Mouse (Mus musculus): Measurements from ENCODE around the gene Rbx1. TPM values are rescaled to one million over a fixed set of nuclear protein-coding genes. Genes with fewer than 3 reads are reported as not detected.
"Not testable (repeated sequence)": the region's sequence is repeated elsewhere in the genome, so short reads cannot be mapped to it uniquely, and the experiment has no call there.

Gene Rbx1
- polyA plus RNA-seq, 1 experiment = 17.7 TPM

DNA sequence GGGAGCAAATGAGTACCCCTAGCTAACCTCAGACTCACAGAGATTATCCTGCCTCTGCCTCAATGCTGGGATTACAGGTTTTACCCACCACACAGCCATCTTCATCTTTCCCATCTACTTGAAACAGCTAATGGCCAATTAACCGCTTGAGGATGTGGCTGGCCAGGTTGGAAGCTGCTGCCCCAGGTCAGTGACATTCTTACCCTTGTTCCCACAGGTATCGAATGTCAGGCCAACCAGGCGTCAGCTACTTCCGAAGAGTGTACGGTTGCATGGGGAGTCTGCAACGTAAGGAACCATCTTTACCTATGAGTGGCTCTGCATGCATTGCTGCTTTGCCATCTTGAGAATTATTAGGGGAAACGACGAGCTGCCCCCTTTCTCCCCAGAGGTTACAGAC lies 4.6 kb downstream of the Rbx1 start:
- no peaks in the 10 kb centered on the region for H3K27me3 ChIP-seq (ENCODE audit: control insufficient read depth, insufficient read depth, low read length)
- H3K36me3 ChIP-seq (ENCODE audit: control insufficient read depth, insufficient read depth, low read length) = peaks cover 46% of the 10 kb centered on the region
- no peaks in the 10 kb centered on the region for H3K4me1 ChIP-seq (ENCODE audit: control insufficient read depth, insufficient read depth, insufficient read length, low read length)

DNA sequence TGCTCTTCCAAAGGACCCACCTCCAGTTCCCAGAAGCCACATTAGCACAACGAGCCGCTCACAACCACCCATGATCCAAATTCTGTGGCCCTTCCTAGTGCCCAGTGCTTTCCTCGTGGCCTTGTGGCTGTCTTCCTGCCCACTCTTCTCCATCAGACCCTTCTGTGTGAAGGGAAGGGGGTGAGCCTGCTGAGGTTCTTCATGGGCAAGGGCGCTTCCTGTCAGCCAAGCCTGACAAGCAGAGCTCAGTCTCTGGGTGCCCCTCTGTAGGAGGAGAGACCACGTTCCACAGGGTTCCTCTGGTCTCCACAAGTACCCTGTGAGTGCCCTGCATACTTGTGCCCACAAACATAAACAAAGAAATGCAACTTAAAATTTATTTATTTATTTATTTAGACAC lies 6.2 kb downstream of the Rbx1 start:
- Histone ChIP-seq H3K4me3 (ENCODE audit: low read depth, low read length) (no peak overlapping the region), H3K27ac (ENCODE audit: insufficient read depth, low read depth, low read length) (no peak overlapping the region), H3K4me1 (ENCODE audit: control insufficient read depth, insufficient read depth, insufficient read length, low read length) (no peaks in the 10 kb centered on the region), H3K36me3 (ENCODE audit: control insufficient read depth, insufficient read depth, low read length) (peaks cover 46% of the 10 kb centered on the region), H3K27me3 (ENCODE audit: control insufficient read depth, insufficient read depth, low read length) (no peaks in the 10 kb centered on the region)
- WGBS = 90% methylated on average over 5 of the region's 5 CpGs
- TF ChIP-seq POLR2A (IDR thresholded peaks at IDR 0.05; ENCODE audit: low read depth, low read length) (no peak), CTCF (IDR thresholded peaks at IDR 0.05; ENCODE audit: extremely low read depth, insufficient read length, insufficient replicate concordance, low read depth, low read length) (no peak)

More for the DNA sequence above, 4.6 kb downstream of the Rbx1 start:
- Histone ChIP-seq H3K4me3 (ENCODE audit: low read depth, low read length) (no peak overlapping the region), H3K27ac (ENCODE audit: insufficient read depth, low read depth, low read length) (no peak overlapping the region)
- no peak for TF ChIP-seq CTCF (IDR thresholded peaks at IDR 0.05; ENCODE audit: extremely low read depth, insufficient read length, insufficient replicate concordance, low read depth, low read length)
- no peak for TF ChIP-seq POLR2A (IDR thresholded peaks at IDR 0.05; ENCODE audit: low read depth, low read length)
- 89% methylated on average over 8 of the region's 8 CpGs for WGBS

DNA sequence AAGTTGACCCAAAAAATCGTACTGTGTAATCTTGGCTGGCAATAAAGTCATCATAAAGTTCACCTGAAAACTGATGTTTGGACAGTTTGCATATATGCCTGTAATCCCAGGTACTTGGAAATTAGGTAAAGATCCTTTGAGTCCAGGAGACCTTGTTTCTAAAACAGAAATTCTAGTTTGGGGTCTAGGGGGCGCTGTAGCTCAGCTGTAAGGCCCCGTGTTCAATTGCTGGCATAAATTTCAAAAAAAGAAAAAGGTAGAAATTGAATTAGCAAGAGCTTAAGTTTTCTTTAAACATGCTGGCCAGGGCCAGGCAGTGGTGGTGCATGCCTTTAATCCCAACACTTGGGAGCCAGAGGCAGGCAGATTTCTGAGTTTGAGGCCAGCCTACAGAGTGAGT lies 9.6 kb downstream of the Rbx1 start:
- peaks cover 39% of the 10 kb centered on the region for H3K36me3 ChIP-seq (ENCODE audit: control insufficient read depth, insufficient read depth, low read length)
- H3K27me3 ChIP-seq (ENCODE audit: control insufficient read depth, insufficient read depth, low read length) = no peaks in the 10 kb centered on the region
- 19% methylated on average over 3 of the region's 3 CpGs for WGBS
- H3K27ac ChIP-seq (ENCODE audit: insufficient read depth, low read depth, low read length) = no peak overlapping the region
- no peaks in the 10 kb centered on the region; the same call in 1 of the 2 replicates for H3K4me1 ChIP-seq (ENCODE audit: control insufficient read depth, insufficient read depth, insufficient read length, low read length)
- TF ChIP-seq POLR2A (IDR thresholded peaks at IDR 0.05; ENCODE audit: low read depth, low read length) (no peak), CTCF (IDR thresholded peaks at IDR 0.05; ENCODE audit: extremely low read depth, insufficient read length, insufficient replicate concordance, low read depth, low read length) (peak; percentile 25; the same call in 1 of the 2 replicates)
- no peak overlapping the region for H3K4me3 ChIP-seq (ENCODE audit: low read depth, low read length)

DNA sequence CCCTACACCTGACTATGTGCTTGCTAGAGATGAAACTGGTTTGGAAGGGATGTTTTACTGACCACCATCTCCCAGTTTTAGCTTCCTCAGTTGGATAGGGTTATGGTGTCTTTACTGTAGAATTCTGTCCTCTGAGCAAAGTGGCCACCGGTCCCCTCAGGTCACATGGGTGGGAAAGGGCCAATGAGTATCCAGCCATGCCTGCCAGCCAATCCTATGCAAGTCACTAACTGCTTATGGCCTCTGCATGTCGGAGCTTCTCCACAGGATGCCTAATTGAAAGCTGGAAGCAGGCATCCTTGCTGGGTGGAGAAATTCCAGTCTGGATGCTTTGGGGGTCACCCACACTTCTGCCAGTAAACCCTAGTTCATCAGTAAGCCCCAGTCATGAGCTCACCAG lies 10.5 kb downstream of the Rbx1 start:
- Histone ChIP-seq H3K27ac (ENCODE audit: insufficient read depth, low read depth, low read length) (no peak overlapping the region), H3K36me3 (ENCODE audit: control insufficient read depth, insufficient read depth, low read length) (peaks cover 31% of the 10 kb centered on the region), H3K4me3 (ENCODE audit: low read depth, low read length) (no peak overlapping the region), H3K4me1 (ENCODE audit: control insufficient read depth, insufficient read depth, insufficient read length, low read length) (no peaks in the 10 kb centered on the region; the same call in 1 of the 2 replicates), H3K27me3 (ENCODE audit: control insufficient read depth, insufficient read depth, low read length) (no peaks in the 10 kb centered on the region)
- 24% methylated on average over 2 of the region's 2 CpGs for WGBS
- TF ChIP-seq POLR2A (IDR thresholded peaks at IDR 0.05; ENCODE audit: low read depth, low read length) (no peak), CTCF (IDR thresholded peaks at IDR 0.05; ENCODE audit: extremely low read depth, insufficient read length, insufficient replicate concordance, low read depth, low read length) (no peak)

DNA sequence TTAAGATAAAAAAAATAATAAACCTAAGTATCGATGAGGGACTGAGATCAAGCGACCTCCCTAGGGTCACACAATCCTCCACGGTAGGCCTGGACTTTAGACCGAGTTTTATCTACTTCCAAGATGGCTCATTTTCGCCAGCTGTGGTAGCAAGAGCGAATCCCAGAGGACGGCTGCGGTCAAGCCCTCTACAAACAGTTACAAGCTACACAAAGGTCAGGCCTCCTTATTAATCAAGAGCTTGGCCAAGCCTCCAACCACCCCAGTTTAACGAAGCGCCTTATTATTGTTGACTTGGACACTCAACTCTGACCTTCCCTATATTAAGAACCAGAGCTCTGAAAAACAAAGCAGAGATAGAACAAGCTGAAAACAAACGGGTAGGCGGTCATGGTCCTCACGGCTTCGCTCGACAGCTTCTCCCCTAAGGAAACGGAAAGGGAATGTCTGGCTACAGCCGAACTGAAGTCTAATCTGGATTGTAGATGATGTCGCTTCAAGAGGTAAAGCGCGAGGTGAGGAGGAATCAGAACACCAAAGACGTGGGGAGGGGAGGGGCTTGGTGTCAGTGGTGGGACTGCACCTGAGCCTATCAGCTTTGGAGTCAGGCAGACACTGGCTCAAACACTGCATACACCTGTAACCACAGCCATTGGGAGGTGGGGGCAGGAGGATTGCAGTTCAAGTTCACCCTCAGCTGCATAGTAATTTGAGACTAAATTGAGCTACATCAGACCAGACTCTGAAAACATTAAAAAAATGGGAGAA lies 13.5 kb downstream of the Rbx1 start:
- no peak overlapping the region for H3K4me3 ChIP-seq (ENCODE audit: low read depth, low read length)
- H3K27me3 ChIP-seq (ENCODE audit: control insufficient read depth, insufficient read depth, low read length) = no peaks in the 10 kb centered on the region
- H3K27ac ChIP-seq (ENCODE audit: insufficient read depth, low read depth, low read length) = no peak overlapping the region
- TF ChIP-seq POLR2A (IDR thresholded peaks at IDR 0.05; ENCODE audit: low read depth, low read length) = no peak
- TF ChIP-seq CTCF (IDR thresholded peaks at IDR 0.05; ENCODE audit: extremely low read depth, insufficient read length, insufficient replicate concordance, low read depth, low read length) = no peak
- no peaks in the 10 kb centered on the region; the same call in 1 of the 2 replicates for H3K4me1 ChIP-seq (ENCODE audit: control insufficient read depth, insufficient read depth, insufficient read length, low read length)
- peaks cover 6% of the 10 kb centered on the region for H3K36me3 ChIP-seq (ENCODE audit: control insufficient read depth, insufficient read depth, low read length)
- 65% methylated on average over 21 of the region's 21 CpGs for WGBS

DNA sequence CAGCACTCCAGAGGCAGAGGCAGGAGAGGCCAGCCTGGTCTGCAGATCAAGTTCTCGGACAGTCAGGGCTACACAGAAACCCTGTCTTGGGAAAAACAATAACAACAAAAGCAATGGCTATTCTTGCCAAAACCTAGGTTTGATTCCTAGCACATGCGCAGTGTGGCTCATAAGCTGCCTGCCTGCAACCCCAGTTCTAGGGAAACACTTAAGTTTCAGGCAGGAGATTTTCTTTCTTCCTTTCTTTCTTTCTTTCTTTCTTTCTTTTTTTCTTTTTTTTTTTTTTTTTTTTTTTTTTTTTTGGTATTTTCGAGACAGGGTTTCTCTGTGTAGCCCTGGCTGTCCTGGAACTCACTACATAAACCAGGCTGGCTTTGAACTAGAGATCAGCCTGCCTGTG lies 14.2 kb downstream of the Rbx1 start:
- not testable (repeated sequence) for H3K27me3 ChIP-seq (ENCODE audit: control insufficient read depth, insufficient read depth, low read length); H3K27ac ChIP-seq (ENCODE audit: insufficient read depth, low read depth, low read length); H3K36me3 ChIP-seq (ENCODE audit: control insufficient read depth, insufficient read depth, low read length); H3K4me3 ChIP-seq (ENCODE audit: low read depth, low read length); H3K4me1 ChIP-seq (ENCODE audit: control insufficient read depth, insufficient read depth, insufficient read length, low read length)
- WGBS = 71% methylated on average over 3 of the region's 3 CpGs

- H3K4me1 ChIP-seq (ENCODE audit: control insufficient read depth, insufficient read depth, insufficient read length, low read length) = peaks cover 2% of the 10 kb centered on the region; the same call in 1 of the 2 replicates
- 5% methylated on average over 13 of the region's 13 CpGs for WGBS
- H3K27ac ChIP-seq (ENCODE audit: insufficient read depth, low read depth, low read length) = 0 out of 2 replicates have a peak overlapping the region, but pooled peaks have one; percentile 6
- H3K4me3 ChIP-seq (ENCODE audit: low read depth, low read length) = peak overlapping the region; percentile 54
- H3K36me3 ChIP-seq (ENCODE audit: control insufficient read depth, insufficient read depth, low read length) = no peaks in the 10 kb centered on the region
- H3K27me3 ChIP-seq (ENCODE audit: control insufficient read depth, insufficient read depth, low read length) = no peaks in the 10 kb centered on the region
- TF ChIP-seq CTCF (IDR thresholded peaks at IDR 0.05; ENCODE audit: extremely low read depth, insufficient read length, insufficient replicate concordance, low read depth, low read length) (no peak), POLR2A (IDR thresholded peaks at IDR 0.05; ENCODE audit: low read depth, low read length) (no peak; the same call in 1 of the 2 replicates)
These were observed 14.9 kb downstream of the Rbx1 start for GRCm38 (mm10) chr15:81480977-81481379.
